25 mouse cellular contexts compared by ENCODE assay signal in the genomic region with DNA sequence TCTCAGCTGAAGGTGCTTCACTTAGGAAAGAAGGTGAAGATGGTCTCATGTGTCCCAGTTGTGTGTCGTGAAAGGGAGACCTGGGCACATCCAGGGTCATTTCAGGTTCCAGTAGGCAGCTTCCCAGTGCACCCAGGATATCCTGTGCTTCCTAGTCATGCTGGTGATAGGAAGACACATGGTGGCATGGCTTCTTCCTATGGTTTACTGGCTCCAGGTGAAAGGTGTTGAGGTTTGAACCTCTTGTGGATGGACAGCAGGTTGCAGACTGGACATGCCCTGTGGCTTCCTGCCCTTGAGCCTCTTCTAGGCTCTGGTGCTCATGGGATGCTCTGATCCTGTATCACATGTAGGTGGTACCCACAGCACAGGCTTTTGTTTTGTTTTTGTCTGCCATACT. TPM values are rescaled to one million over a fixed set of nuclear protein-coding genes. Genes with fewer than 3 reads are reported as not detected.
DNase-seq lines count a peak whose midpoint lies in the region; ATAC-seq lines count a peak whose summit lies in the region.
"Had no signal": no experiment of that assay in that cellular context is flagged by ENCODE, and none has a peak within 500 bp of the region (broad histone marks: within the 10 kb centered on the region; RNA-seq: fewer than 3 reads in every experiment).

No protein-coding gene starts in this region.

- H3K36me3 ChIP-seq in forebrain, embryonic 10.5 days (replicated peaks) = peaks cover 20% of the 10 kb centered on the region; the same call in 1 of the 2 replicates
- H3K36me3 ChIP-seq in forebrain, embryonic 12.5 days (replicated peaks) = no peaks in the 10 kb centered on the region
- no peaks in the 10 kb centered on the region for H3K36me3 ChIP-seq in heart, embryonic 10.5 days
- H3K36me3 ChIP-seq: embryonic facial prominence, embryonic 12.5 days; forebrain, embryonic 15.5 days; G1E had no signal

- no peak overlapping the region for H3K4me2 ChIP-seq in forebrain, embryonic 12.5 days
- H3K4me2 ChIP-seq: embryonic facial prominence, embryonic 12.5 days; forebrain, embryonic 13.5 days; forebrain, embryonic 15.5 days had no signal

- no peak for ATAC-seq in forebrain, embryonic 12.5 days (ENCODE audit: low FRiP score)
- ATAC-seq: activated CD4-positive, CD25-positive, alpha-beta regulatory T cell, adult 4 months; CD4-positive, CD25-positive, alpha-beta regulatory T cell, adult 4 months; forebrain, embryonic 13.5 days; forebrain, embryonic 15.5 days; forebrain, postnatal 0 days; Patski had no signal

- no peaks in the 10 kb centered on the region for H3K9me3 ChIP-seq in forebrain, embryonic 10.5 days
- H3K9me3 ChIP-seq in forebrain, embryonic 12.5 days = no peaks in the 10 kb centered on the region
- H3K9me3 ChIP-seq in heart, embryonic 10.5 days = no peaks in the 10 kb centered on the region
- H3K9me3 ChIP-seq: embryonic facial prominence, embryonic 10.5 days; embryonic facial prominence, embryonic 12.5 days; forebrain, embryonic 13.5 days; forebrain, embryonic 15.5 days had no signal

- 89% methylated on average over 1 of the region's 1 CpGs for WGBS in forebrain, embryonic 10.5 days
- 96% methylated on average over 1 of the region's 1 CpGs for WGBS in forebrain, embryonic 12.5 days
- 83% methylated on average over 1 of the region's 1 CpGs for WGBS in heart, embryonic 10.5 days

- peaks cover 16% of the 10 kb centered on the region; the same call in 1 of the 2 replicates for H3K4me1 ChIP-seq in forebrain, embryonic 10.5 days
- H3K4me1 ChIP-seq in forebrain, embryonic 12.5 days = peaks cover 39% of the 10 kb centered on the region
- H3K4me1 ChIP-seq in heart, embryonic 10.5 days = peaks cover 61% of the 10 kb centered on the region

- no peak overlapping the region for H3K4me3 ChIP-seq in forebrain, embryonic 10.5 days
- H3K4me3 ChIP-seq in forebrain, embryonic 12.5 days (replicated peaks) = no peak overlapping the region
- H3K4me3 ChIP-seq in heart, embryonic 10.5 days = no peak overlapping the region
- H3K4me3 ChIP-seq: embryonic facial prominence, embryonic 10.5 days; embryonic facial prominence, embryonic 12.5 days; forebrain, embryonic 13.5 days; forebrain, embryonic 15.5 days had no signal

- intact Hi-C loops in heart, postnatal 14 days (cut with DNase I) = no loop called here

- H3K27me3 ChIP-seq in forebrain, embryonic 10.5 days (ENCODE audit: poor library complexity, severe bottlenecking) = no peaks in the 10 kb centered on the region
- no peaks in the 10 kb centered on the region for H3K27me3 ChIP-seq in forebrain, embryonic 12.5 days
- no peaks in the 10 kb centered on the region for H3K27me3 ChIP-seq in heart, embryonic 10.5 days (ENCODE audit: insufficient read depth, poor library complexity, severe bottlenecking)
- H3K27me3 ChIP-seq: embryonic facial prominence, embryonic 12.5 days; forebrain, embryonic 13.5 days; forebrain, embryonic 15.5 days; Patski had no signal

- DNase-seq in forebrain, embryonic 10.5 days (ENCODE audit: extremely low spot score, low spot score) = peak; percentile 10
- peak; percentile 59 for DNase-seq in heart, embryonic 10.5 days (ENCODE audit: low spot score)
- no peak for DNase-seq in heart, postnatal 14 days
- DNase-seq in urinary bladder, postnatal 4 days (ENCODE audit: low spot score in 2 of 2) = peak; percentile 12 to 45
- DNase-seq in urinary bladder, postnatal 10 days (ENCODE audit: low spot score) = no peak
- DNase-seq: adrenal gland, adult 8-10 months; adrenal gland, postnatal 14 days; adrenal gland, postnatal 36 days; B cell, adult 2 months; cerebellum, adult 11-12 months; cerebellum, adult 2 months; cerebellum, adult 9-10 months; cerebellum, postnatal 10 days; cerebellum, postnatal 25 days; forebrain, postnatal 0 days had no signal

- H3K9ac ChIP-seq in forebrain, embryonic 12.5 days = no peak overlapping the region
- H3K9ac ChIP-seq: embryonic facial prominence, embryonic 12.5 days; forebrain, embryonic 13.5 days; forebrain, embryonic 15.5 days; forebrain, postnatal 0 days had no signal

- no peak overlapping the region for H3K27ac ChIP-seq in forebrain, embryonic 10.5 days
- H3K27ac ChIP-seq in forebrain, embryonic 12.5 days = no peak overlapping the region
- no peak overlapping the region for H3K27ac ChIP-seq in heart, embryonic 10.5 days
- H3K27ac ChIP-seq: embryonic facial prominence, embryonic 10.5 days; embryonic facial prominence, embryonic 12.5 days; forebrain, embryonic 13.5 days; forebrain, embryonic 15.5 days had no signal

RNA-seq across cellular contexts. Expression of a gene that starts 37.0 kb away (rescaled TPM):
- polyA plus RNA-seq in forebrain, embryonic 10.5 days (2016; fragmentation: Nextera tagmentation; extraction: Ambion mirVana) = 21.4 and 23.3 TPM in 2 replicates
- polyA plus RNA-seq in forebrain, embryonic 12.5 days (2016; fragmentation: Nextera tagmentation; extraction: Ambion mirVana) = 32.4 and 34.2 TPM in 2 replicates
- polyA plus RNA-seq in heart, embryonic 10.5 days (2016; fragmentation: Nextera tagmentation; extraction: Ambion mirVana) = 9.5 and 18.1 TPM in 2 replicates
- 1 to 10 TPM; 1.6 to 1.8 TPM for total RNA-seq in heart, postnatal 14 days (2021)
- total RNA-seq: CH12.LX had no signal
- polyA plus RNA-seq: G1E had no signal

Comparison
In these comparisons a context has a peak if more than half of its experiments do, and no peak if none do; other contexts are left out.
1. DNase-seq: peak in forebrain, embryonic 10.5 days (single experiment), heart, embryonic 10.5 days (single experiment) and urinary bladder, postnatal 4 days (2 of 2); none in heart, postnatal 14 days (0 of 2) and urinary bladder, postnatal 10 days (single experiment).